Mouse (Mus musculus): ENCODE measurements around the gene Rabac1. TPM values are rescaled to one million over a fixed set of nuclear protein-coding genes. Genes with fewer than 3 reads are reported as not detected.

The Rabac1 gene
- polyA plus RNA-seq, 1 experiment from 2014 or later = 123 TPM

DNA sequence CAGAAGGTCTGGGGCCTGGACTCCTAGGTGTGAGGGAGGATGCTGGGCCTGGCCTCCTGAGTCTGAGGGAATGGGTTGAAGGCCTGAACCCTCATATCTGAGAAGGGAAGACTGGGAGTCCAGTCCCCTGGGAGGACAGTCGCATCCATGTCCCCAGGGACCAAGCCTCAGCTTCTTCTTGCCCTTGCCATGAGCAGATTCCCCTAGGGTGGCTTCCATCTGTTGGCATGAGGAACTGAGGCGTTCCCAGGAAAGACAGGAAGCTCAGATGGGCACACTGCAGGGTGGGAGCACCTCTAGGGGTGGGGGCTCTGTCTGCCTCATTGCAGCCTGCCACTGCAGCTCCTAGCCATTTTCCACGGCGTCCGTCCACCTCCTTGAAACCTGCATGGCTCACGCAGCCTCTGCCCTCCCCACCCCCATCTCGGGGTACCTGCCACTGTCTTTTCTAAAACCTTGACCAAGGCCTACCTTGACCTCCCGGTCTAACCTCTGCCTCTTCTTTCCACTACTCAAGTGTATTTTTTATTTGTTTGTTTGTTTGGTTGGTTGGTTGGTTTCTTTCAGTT, 31.4 kb upstream of the Rabac1 start:
- Histone ChIP-seq H3K4me3 (replicated peaks) (no peak overlapping the region), H3K4me1 (replicated peaks) (peaks cover 9% of the 10 kb centered on the region; the same call in 1 of the 2 replicates), H3K9me3 (no peaks in the 10 kb centered on the region), H3K27ac (no peak overlapping the region), H3K36me3 (no peaks in the 10 kb centered on the region), H3K4me2 (replicated peaks) (no peak overlapping the region), H3K9ac (no peak overlapping the region), H3K27me3 (replicated peaks) (peaks cover 47% of the 10 kb centered on the region)
- no peak for ATAC-seq
- WGBS = 86% methylated on average over 8 of the region's 8 CpGs

DNA sequence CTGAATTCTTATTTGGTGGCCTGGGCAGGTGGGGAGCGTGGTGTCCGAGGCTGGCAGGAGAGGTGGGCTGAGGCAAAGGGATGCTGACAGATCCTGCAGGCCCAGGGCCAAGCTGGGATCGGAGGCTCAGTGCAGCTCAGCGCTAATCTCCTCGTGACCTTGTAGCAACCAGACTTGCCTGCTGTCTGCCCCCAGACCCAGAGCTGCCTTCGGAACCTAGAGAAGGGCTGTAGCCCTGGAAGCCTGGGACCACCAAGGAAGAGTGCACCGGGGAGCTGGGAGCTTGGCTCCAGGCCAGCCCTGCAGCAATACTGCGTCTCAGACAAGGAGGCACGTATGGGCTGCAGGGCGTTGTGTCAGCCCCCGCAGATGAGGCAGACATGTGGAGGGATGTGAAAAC, 30.7 kb upstream of the Rabac1 start:
- WGBS = 41% methylated on average over 11 of the region's 11 CpGs
- no peaks in the 10 kb centered on the region for H3K9me3 ChIP-seq
- peaks cover 7% of the 10 kb centered on the region; the same call in 1 of the 2 replicates for H3K4me1 ChIP-seq (replicated peaks)
- H3K27ac ChIP-seq = no peak overlapping the region
- H3K9ac ChIP-seq = no peak overlapping the region
- no peaks in the 10 kb centered on the region for H3K36me3 ChIP-seq
- H3K27me3 ChIP-seq (replicated peaks) = peaks cover 41% of the 10 kb centered on the region
- no peak overlapping the region for H3K4me3 ChIP-seq (replicated peaks)
- H3K4me2 ChIP-seq (replicated peaks) = no peak overlapping the region
- ATAC-seq = no peak

DNA sequence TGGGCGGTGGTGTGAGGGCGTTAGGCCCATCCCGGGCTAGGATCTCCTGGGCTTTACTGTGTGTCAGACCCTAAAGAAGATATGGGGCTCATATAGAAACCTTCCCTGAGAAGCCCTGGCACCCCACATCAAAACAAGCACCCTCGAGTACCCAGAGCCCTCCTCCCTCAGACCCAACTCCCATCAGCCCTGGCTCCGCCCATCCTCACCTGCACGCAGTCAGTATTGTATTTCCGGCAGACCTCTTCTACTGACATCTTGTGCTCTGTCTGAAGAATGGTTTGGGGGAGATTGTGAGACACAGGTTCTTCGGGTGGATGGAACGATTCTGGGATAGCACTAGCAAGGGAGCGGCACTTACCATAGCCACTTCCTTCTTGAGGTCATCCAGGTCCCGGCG, 28.2 kb upstream of the Rabac1 start:
- Histone ChIP-seq H3K9me3 (no peaks in the 10 kb centered on the region), H3K9ac (no peak overlapping the region), H3K36me3 (no peaks in the 10 kb centered on the region), H3K4me2 (replicated peaks) (no peak overlapping the region), H3K27me3 (replicated peaks) (peaks cover 16% of the 10 kb centered on the region), H3K27ac (no peak overlapping the region), H3K4me3 (replicated peaks) (no peak overlapping the region), H3K4me1 (replicated peaks) (peaks cover 4% of the 10 kb centered on the region; the same call in 1 of the 2 replicates)
- WGBS = 56% methylated on average over 12 of the region's 12 CpGs
- no peak for ATAC-seq

DNA sequence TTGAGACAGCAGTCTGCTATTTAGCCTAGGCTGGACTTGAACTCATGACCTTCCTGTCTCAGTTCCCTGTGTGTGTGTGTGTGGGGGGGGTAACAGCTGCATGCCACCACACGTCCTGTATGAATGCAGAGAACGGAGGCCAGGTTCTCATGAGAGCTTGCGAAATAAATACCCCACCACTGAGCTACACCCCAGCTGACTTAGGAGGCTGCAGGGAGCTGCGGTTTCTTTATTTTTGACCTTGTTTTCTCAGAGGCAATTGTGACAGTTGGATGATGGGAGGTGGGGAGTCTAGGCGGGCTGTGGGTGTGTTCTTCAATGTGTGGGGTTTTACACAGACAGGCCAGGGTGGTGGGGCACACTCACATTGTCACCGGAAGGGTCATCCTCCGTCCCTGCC, 27.7 kb upstream of the Rabac1 start:
- Histone ChIP-seq H3K4me1 (replicated peaks) (no peaks in the 10 kb centered on the region), H3K27me3 (replicated peaks) (peaks cover 11% of the 10 kb centered on the region), H3K4me2 (replicated peaks) (no peak overlapping the region), H3K36me3 (no peaks in the 10 kb centered on the region), H3K9ac (no peak overlapping the region), H3K27ac (no peak overlapping the region), H3K9me3 (no peaks in the 10 kb centered on the region), H3K4me3 (replicated peaks) (no peak overlapping the region)
- 70% methylated on average over 7 of the region's 7 CpGs for WGBS
- no peak for ATAC-seq

DNA sequence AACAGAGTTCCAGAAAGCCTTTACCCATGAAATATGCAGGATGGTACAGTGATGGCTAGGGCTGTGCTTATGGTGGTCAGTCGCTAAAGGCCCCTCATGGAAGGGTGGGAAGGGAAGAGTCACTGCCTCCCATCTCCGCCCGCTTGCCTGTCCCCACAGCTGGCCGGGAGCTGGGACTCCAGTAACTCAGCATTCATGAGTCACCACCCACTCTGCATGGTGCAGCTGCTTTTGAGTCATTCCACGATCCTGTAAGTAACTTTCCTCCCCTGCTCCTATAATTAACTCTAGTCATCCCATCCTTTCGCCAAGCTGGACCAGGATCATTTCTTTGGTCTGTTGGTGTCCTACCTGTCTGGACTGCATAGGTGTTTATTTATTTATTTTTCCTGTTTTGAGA, 20.5 kb upstream of the Rabac1 start:
- Histone ChIP-seq H3K4me2 (replicated peaks) (no peak overlapping the region), H3K36me3 (no peaks in the 10 kb centered on the region), H3K4me1 (replicated peaks) (no peaks in the 10 kb centered on the region), H3K9me3 (no peaks in the 10 kb centered on the region), H3K27ac (no peak overlapping the region), H3K27me3 (replicated peaks) (no peaks in the 10 kb centered on the region; the same call in 1 of the 2 replicates), H3K9ac (no peak overlapping the region), H3K4me3 (replicated peaks) (no peak overlapping the region)
- no peak for ATAC-seq
- 70% methylated on average over 6 of the region's 6 CpGs for WGBS

DNA sequence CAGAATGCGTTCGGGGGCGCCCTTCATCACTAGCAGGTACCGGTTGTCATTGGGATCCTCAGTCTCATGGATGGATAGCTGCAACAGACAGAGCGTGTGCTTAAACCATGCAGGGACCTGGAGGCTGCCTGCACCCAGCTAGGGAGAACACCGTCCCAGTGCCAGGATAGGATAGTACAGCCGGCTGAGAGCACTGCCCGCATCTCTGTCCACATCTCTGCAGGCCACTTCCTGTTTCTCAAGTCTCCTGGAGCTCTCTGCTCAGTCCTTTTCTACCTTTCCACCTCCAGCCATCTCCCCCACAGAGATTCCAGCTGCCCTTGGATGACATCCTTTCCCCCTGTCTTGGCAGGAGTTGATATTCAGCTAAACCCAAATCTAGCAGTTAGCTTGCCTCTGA, 17.9 kb upstream of the Rabac1 start:
- no peak for ATAC-seq
- Histone ChIP-seq H3K27ac (no peak overlapping the region), H3K4me1 (replicated peaks) (no peaks in the 10 kb centered on the region), H3K36me3 (no peaks in the 10 kb centered on the region), H3K4me3 (replicated peaks) (no peak overlapping the region), H3K4me2 (replicated peaks) (no peak overlapping the region), H3K27me3 (replicated peaks) (no peaks in the 10 kb centered on the region; the same call in 1 of the 2 replicates), H3K9ac (no peak overlapping the region), H3K9me3 (no peaks in the 10 kb centered on the region)
- 87% methylated on average over 8 of the region's 8 CpGs for WGBS

DNA sequence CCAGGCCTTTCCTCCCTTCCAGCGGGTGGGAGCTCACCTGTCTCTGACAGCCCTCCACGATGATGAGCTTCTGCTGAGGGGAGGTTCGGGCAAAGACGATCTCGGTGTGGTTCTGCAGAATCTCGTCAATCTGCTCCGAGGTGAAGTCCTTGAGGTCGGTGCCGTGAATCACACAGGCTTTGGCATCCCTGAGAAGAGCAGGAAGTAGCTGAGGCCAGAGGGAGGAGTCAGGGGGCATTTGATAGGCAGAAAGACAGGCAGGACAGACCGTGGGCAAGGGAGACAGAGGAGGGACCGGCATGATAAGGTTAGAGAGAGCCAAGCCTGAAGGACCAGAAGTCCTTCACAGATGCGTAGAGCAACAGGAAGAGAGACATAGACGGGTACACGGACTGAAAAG, 15.4 kb upstream of the Rabac1 start:
- Histone ChIP-seq H3K27ac (no peak overlapping the region), H3K27me3 (replicated peaks) (no peaks in the 10 kb centered on the region; the same call in 1 of the 2 replicates), H3K4me3 (replicated peaks) (no peak overlapping the region), H3K9ac (no peak overlapping the region), H3K4me1 (replicated peaks) (no peaks in the 10 kb centered on the region), H3K36me3 (no peaks in the 10 kb centered on the region), H3K4me2 (replicated peaks) (no peak overlapping the region), H3K9me3 (no peaks in the 10 kb centered on the region)
- 79% methylated on average over 14 of the region's 14 CpGs for WGBS
- no peak for ATAC-seq

DNA sequence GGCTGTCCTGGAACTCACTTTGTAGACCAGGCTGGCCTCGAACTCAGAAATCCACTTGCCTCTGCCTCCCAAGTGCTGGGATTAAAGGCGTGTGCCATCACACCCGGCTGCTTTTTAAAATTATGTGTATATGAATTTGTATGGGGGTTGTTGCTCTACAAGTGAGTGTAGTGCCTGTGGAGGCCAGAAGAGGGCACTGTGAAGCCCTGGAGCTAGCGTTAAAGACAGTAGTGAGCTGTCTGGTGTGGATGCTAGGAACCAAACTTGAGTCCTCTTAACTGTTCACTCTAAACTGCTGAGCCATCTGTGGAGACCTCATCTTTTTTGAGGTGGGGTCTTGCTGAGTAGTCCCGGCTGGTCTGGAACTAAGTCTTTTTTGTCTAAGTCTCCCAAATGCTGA, 13.2 kb upstream of the Rabac1 start:
- no peaks in the 10 kb centered on the region for H3K27me3 ChIP-seq (replicated peaks)
- no peak for ATAC-seq
- no peak overlapping the region for H3K27ac ChIP-seq
- WGBS = 75% methylated on average over 5 of the region's 5 CpGs
- H3K4me2 ChIP-seq (replicated peaks) = no peak overlapping the region
- no peaks in the 10 kb centered on the region for H3K9me3 ChIP-seq
- H3K4me1 ChIP-seq (replicated peaks) = no peaks in the 10 kb centered on the region
- H3K9ac ChIP-seq = no peak overlapping the region
- no peaks in the 10 kb centered on the region for H3K36me3 ChIP-seq
- no peak overlapping the region for H3K4me3 ChIP-seq (replicated peaks)

DNA sequence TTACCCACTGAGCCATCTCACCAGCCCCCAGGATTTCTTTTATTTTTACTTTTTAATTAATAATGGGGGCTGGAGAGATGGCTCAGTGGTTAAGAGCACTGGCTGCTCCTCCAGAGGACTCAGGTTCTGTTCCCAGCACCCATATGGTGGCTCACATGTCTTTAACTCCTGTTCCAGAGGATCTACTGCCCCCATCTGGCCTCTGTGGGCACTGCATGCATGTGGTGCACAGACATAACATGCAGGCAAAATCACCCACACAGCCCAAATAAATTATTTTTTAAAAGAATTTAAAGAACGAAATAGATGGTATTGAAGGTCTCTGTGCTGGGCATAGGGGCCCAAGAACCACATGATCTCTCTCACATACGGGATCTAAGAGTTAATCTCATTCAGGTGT, 11.8 kb upstream of the Rabac1 start:
- no peak overlapping the region for H3K4me2 ChIP-seq (replicated peaks)
- H3K36me3 ChIP-seq = no peaks in the 10 kb centered on the region
- H3K4me1 ChIP-seq (replicated peaks) = no peaks in the 10 kb centered on the region
- H3K9me3 ChIP-seq = no peaks in the 10 kb centered on the region
- H3K27ac ChIP-seq = no peak overlapping the region
- no peak overlapping the region for H3K4me3 ChIP-seq (replicated peaks)
- no peak for ATAC-seq
- 91% methylated on average over 2 of the region's 2 CpGs for WGBS
- no peaks in the 10 kb centered on the region for H3K27me3 ChIP-seq (replicated peaks)
- no peak overlapping the region for H3K9ac ChIP-seq

DNA sequence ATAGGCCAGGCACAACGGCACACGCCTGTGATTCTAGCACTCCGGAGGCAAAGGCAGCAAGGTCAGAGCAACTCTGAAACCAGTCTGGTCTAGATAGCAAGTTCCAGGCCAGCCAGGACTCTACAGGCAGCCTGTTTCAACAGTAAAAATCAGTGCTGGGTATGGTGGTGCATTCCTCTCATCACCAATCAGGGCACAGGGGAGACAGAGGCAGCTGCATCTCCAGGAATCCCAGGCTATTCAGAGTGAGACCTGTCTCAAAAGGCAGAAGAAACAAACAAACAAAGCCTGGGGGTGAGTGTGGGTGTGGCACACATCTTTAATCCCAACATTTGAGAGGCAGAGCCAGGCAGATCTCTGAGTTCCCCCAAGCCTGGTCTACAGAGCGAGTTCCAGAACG, 10.8 kb upstream of the Rabac1 start:
- Histone ChIP-seq H3K36me3 (no peaks in the 10 kb centered on the region), H3K4me1 (replicated peaks) (no peaks in the 10 kb centered on the region), H3K9me3 (no peaks in the 10 kb centered on the region), H3K4me2 (replicated peaks) (no peak overlapping the region), H3K4me3 (replicated peaks) (no peak overlapping the region), H3K27ac (no peak overlapping the region), H3K27me3 (replicated peaks) (no peaks in the 10 kb centered on the region), H3K9ac (no peak overlapping the region)
- WGBS = 78% methylated on average over 5 of the region's 5 CpGs
- ATAC-seq = no peak

DNA sequence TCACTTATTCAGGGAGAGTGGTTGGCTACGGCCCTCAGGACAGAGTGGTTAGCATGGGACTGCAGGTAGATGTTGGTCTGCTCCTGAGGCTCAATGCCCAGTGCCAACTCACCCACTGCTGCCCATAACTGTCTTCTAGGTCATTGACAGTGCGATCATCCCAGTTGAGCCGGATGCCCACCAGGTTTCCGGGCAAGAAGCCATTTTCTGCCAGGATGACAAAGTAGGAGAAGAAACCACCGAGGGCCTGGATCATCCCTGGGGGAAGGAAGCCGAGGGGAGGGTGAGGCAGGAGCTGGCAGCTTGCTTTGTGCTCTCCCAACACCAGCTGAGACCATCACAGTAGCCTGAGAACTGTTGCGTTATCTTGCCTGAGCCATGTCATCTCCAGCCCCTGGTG, 7.9 kb upstream of the Rabac1 start:
- H3K4me1 ChIP-seq (replicated peaks) = no peaks in the 10 kb centered on the region
- no peak overlapping the region for H3K9ac ChIP-seq
- no peak overlapping the region for H3K4me2 ChIP-seq (replicated peaks)
- 78% methylated on average over 7 of the region's 7 CpGs for WGBS
- no peaks in the 10 kb centered on the region for H3K27me3 ChIP-seq (replicated peaks)
- no peaks in the 10 kb centered on the region for H3K9me3 ChIP-seq
- no peak overlapping the region for H3K27ac ChIP-seq
- no peak for ATAC-seq
- no peak overlapping the region for H3K4me3 ChIP-seq (replicated peaks)
- H3K36me3 ChIP-seq = no peaks in the 10 kb centered on the region

DNA sequence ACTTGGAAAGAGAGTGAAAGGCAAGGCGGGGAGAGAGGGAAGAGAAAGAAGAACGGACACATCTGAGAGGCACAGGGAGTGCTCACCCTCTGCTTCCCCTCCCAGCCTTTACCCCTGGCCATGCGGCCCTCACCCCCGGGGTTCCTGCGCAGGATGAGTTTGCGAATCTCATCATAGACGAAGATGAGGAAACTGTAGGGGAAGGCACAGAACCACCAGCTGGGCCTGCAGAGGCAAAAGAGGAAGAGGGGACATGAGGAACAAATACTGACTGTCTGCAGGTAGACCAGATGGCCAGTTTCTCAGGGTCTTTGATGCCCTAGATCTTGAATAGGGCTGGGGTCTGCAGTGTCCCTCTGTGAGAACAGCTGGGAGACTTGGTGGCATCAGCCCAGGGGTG, 6.2 kb upstream of the Rabac1 start:
- Histone ChIP-seq H3K9ac (no peak overlapping the region), H3K9me3 (no peaks in the 10 kb centered on the region), H3K4me1 (replicated peaks) (no peaks in the 10 kb centered on the region), H3K36me3 (no peaks in the 10 kb centered on the region), H3K27me3 (replicated peaks) (no peaks in the 10 kb centered on the region), H3K4me3 (replicated peaks) (no peak overlapping the region), H3K4me2 (replicated peaks) (no peak overlapping the region), H3K27ac (no peak overlapping the region)
- 78% methylated on average over 7 of the region's 7 CpGs for WGBS
- no peak for ATAC-seq

DNA sequence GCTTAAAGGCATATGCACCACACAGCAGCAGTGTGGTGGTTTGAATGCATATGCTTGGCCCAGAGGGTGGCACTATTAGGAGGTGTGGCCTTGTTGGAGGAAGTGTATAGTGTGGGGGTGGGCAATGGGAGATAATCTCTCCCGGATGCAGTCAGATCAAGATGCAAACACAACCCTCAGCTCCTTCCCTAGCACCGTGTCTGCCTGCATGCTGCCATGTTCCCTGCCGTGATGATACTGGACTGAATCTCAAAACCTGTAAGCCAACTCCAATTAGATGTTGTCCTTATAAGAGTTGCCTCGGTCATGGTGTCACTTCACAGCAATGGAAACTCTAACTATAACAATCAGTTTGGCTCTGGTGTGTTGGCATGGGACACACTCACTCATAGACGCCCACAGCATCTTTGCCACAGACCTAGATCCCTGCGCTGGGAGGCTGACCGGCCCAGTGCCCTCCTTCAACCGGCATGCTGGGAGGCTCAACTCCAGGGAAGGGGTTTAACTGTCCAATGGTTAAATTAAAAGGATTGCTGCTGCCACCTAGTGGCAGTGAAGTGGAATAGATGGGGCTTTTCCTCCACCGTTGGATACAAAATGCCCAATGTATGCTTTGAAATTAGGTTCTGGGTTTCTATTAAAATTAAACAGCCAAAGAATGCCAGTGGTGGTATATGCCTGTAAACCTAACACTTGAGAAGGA, 2.5 kb upstream of the Rabac1 start:
- Histone ChIP-seq H3K9ac (no peak overlapping the region), H3K9me3 (no peaks in the 10 kb centered on the region), H3K27me3 (replicated peaks) (no peaks in the 10 kb centered on the region), H3K4me2 (replicated peaks) (no peak overlapping the region), H3K4me3 (replicated peaks) (no peak overlapping the region), H3K27ac (no peak overlapping the region), H3K4me1 (replicated peaks) (0 out of 2 replicates have a peak, but pooled peaks cover 4% of the 10 kb centered on the region), H3K36me3 (no peaks in the 10 kb centered on the region; the same call in 1 of the 2 replicates)
- no peak for ATAC-seq
- 28% methylated on average over 9 of the region's 9 CpGs for WGBS
